Mouse (Mus musculus): ENCODE results near the gene Cyb5r3. TPM values are rescaled to one million over a fixed set of nuclear protein-coding genes. Genes with fewer than 3 reads are reported as not detected.
A peak's percentile ranks its signal among the peaks of the same experiment; 100 is the strongest.

Cyb5r3 gene
- total and polyA plus RNA-seq, 3 experiments: 22.6 to 67.0 TPM; not detected in 1

DNA sequence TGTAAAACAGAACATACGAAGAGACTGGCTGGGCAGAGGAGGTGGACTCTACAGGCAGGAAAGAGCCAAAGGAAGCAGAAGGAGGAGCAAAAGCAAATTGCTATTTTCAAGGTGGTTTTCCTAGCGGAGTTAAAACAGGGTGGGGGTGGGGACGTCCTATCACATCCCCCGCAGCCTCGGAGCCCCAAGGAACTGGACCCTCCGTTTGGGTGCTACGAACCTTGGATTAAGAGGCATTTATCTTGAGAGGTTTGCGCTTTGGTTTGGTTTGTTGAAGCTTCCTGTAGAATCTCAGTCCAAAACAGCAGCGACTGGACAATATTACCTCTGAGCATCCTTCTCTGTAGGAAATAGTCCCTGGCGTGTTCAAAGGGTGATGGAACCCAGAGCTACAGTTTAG is 37.3 kb upstream of the Cyb5r3 start:
- no peak for TF ChIP-seq ZKSCAN1 (IDR thresholded peaks at IDR 0.05; ENCODE audit: low read depth, low read length)
- no peak for TF ChIP-seq ZC3H11A (IDR thresholded peaks at IDR 0.05; ENCODE audit: low read depth, low read length)
- no peak for TF ChIP-seq MYC (IDR thresholded peaks at IDR 0.05; ENCODE audit: low read depth, low read length)
- TF ChIP-seq MAX (IDR thresholded peaks at IDR 0.05; ENCODE audit: low read length): no peak
- TF ChIP-seq GABPA (IDR thresholded peaks at IDR 0.05; ENCODE audit: low read depth, low read length): no peak
- TF ChIP-seq JUND (IDR thresholded peaks at IDR 0.05; ENCODE audit: low read depth, low read length): no peak
- no peak for TF ChIP-seq SMC3 (IDR thresholded peaks at IDR 0.05; ENCODE audit: low read depth, low read length)
- TF ChIP-seq ZNF384 (IDR thresholded peaks at IDR 0.05; ENCODE audit: low read depth, low read length): no peak
- TF ChIP-seq POLR2AphosphoS5 (IDR thresholded peaks at IDR 0.05; ENCODE audit: borderline replicate concordance, low read depth, low read length): no peak
- TF ChIP-seq MAFK (IDR thresholded peaks at IDR 0.05; ENCODE audit: borderline replicate concordance, low read depth, low read length): no peak
- no peak for TF ChIP-seq RAD21 (IDR thresholded peaks at IDR 0.05; ENCODE audit: low read depth, low read length)
- no peak for TF ChIP-seq CHD2 (IDR thresholded peaks at IDR 0.05; ENCODE audit: low read length)
- no peak for TF ChIP-seq GATA1 (IDR thresholded peaks at IDR 0.05; ENCODE audit: low read depth, low read length)
- no peak for TF ChIP-seq TCF12 (IDR thresholded peaks at IDR 0.05; ENCODE audit: low read depth, low read length)
- TF ChIP-seq EP300 (IDR thresholded peaks at IDR 0.05; ENCODE audit: low read depth in 1 of 2, low read length in 2 of 2): no peak
- TF ChIP-seq ETS1 (IDR thresholded peaks at IDR 0.05; ENCODE audit: low read depth, low read length): no peak
- TF ChIP-seq TAL1 (IDR thresholded peaks at IDR 0.05; ENCODE audit: low read length): no peak
- no peak for TF ChIP-seq E2F4 (IDR thresholded peaks at IDR 0.05; ENCODE audit: borderline replicate concordance, low read depth, low read length)
- H3K4me1 ChIP-seq (ENCODE audit: control insufficient read depth in 1 of 2, insufficient read depth in 2 of 2, low read length in 2 of 2): no peaks in the 10 kb centered on the region
- H3K4me3 ChIP-seq (ENCODE audit: control insufficient read depth in 1 of 2, insufficient read depth in 1 of 2, low read depth in 2 of 2, low read length in 2 of 2): no peak overlapping the region
- no peaks in the 10 kb centered on the region for H3K36me3 ChIP-seq (ENCODE audit: control insufficient read depth in 1 of 2, insufficient read depth in 2 of 2, low read length in 2 of 2)
- no peak overlapping the region for H3K27ac ChIP-seq (ENCODE audit: control insufficient read depth, low read depth, low read length)
- H3K79me2 ChIP-seq (ENCODE audit: control insufficient read depth, insufficient read depth, low read length, poor library complexity): no peaks in the 10 kb centered on the region
- no peaks in the 10 kb centered on the region for H3K9me3 ChIP-seq (replicated peaks; ENCODE audit: insufficient read depth, low read length)
- no peak overlapping the region for H3K9ac ChIP-seq (ENCODE audit: control insufficient read depth, low read depth, low read length, poor library complexity, severe bottlenecking)
- H3K27me3 ChIP-seq (ENCODE audit: control insufficient read depth in 1 of 2, insufficient read depth in 2 of 2, low read length in 2 of 2): no peaks in the 10 kb centered on the region
- no peak for DNase-seq (ENCODE audit: low read depth, low spot score)

DNA sequence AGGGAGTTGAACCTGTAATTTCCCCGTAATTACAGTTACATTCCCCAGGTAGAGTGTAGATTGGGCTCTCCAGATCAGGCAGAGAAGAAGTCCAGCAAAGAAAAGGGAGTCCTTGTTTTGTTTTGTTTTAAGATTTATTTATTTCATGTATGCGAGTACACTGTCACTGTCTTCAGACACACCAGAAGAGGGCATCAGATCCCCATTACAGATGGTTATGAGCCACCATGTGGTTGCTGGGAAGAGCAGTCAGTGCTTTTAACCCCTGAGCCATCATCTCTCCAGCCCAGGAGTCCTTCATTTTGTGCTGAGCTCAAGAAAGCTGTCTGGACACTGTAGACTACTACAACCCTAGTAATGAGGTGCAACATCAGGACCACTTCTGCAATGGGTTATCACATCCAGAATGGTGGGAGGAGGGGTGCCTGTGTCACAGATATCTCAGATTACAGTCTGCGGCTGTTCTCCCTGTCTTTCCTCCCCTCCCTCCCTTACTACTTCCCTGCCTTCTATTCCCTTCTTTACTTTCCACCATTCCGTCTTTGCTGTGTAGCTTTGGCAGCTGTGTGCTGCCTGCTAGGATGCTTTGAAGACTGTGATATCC is 36.8 kb upstream of the Cyb5r3 start:
- H3K4me3 ChIP-seq (ENCODE audit: control insufficient read depth in 1 of 2, insufficient read depth in 1 of 2, low read depth in 2 of 2, low read length in 2 of 2): no peak overlapping the region
- H3K27me3 ChIP-seq (ENCODE audit: control insufficient read depth in 1 of 2, insufficient read depth in 2 of 2, low read length in 2 of 2): no peaks in the 10 kb centered on the region
- TF ChIP-seq ZKSCAN1 (IDR thresholded peaks at IDR 0.05; ENCODE audit: low read depth, low read length) (no peak), CHD1 (IDR thresholded peaks at IDR 0.05; ENCODE audit: low read depth, low read length) (no peak), SMC3 (IDR thresholded peaks at IDR 0.05; ENCODE audit: low read depth, low read length) (peak; percentile 2; the same call in 1 of the 2 replicates), RCOR1 (IDR thresholded peaks at IDR 0.05; ENCODE audit: low read depth, low read length) (no peak)
- no peak overlapping the region for H3K9ac ChIP-seq (ENCODE audit: control insufficient read depth, low read depth, low read length, poor library complexity, severe bottlenecking)
- H3K79me2 ChIP-seq (ENCODE audit: control insufficient read depth, insufficient read depth, low read length, poor library complexity): no peaks in the 10 kb centered on the region
- no peak for DNase-seq (ENCODE audit: low read depth, low spot score)
- no peaks in the 10 kb centered on the region for H3K36me3 ChIP-seq (ENCODE audit: control insufficient read depth in 1 of 2, insufficient read depth in 2 of 2, low read length in 2 of 2)
- H3K4me1 ChIP-seq (ENCODE audit: control insufficient read depth in 1 of 2, insufficient read depth in 2 of 2, low read length in 2 of 2): no peaks in the 10 kb centered on the region
- H3K9me3 ChIP-seq (replicated peaks; ENCODE audit: insufficient read depth, low read length): no peaks in the 10 kb centered on the region
- no peak overlapping the region for H3K27ac ChIP-seq (ENCODE audit: control insufficient read depth, low read depth, low read length)
